Mouse (Mus musculus) megakaryocyte, embryonic 14.5 days (primary cell): ENCODE data around the gene Nudt4.

Experiments
- FLI1 ChIP-seq: IDR thresholded peaks from 2 replicates; pipeline ENCODE4 v1.6.1; 2012; ENCODE audit warnings: low read length, inconsistent platforms, mixed read lengths
- GATA1 ChIP-seq: IDR thresholded peaks from 3 replicates; pipeline ENCODE4 v1.6.1; 2012; ENCODE audit warnings: mixed read lengths, low read length, inconsistent platforms, borderline replicate concordance

GRCm38 (mm10) chr10:95509263-95509662, 54.7 kb downstream of the Nudt4 start:
- no peak for TF ChIP-seq GATA1
- TF ChIP-seq FLI1, result no peak
